1 mouse cellular context compared by ENCODE assay signal in the genomic region with DNA sequence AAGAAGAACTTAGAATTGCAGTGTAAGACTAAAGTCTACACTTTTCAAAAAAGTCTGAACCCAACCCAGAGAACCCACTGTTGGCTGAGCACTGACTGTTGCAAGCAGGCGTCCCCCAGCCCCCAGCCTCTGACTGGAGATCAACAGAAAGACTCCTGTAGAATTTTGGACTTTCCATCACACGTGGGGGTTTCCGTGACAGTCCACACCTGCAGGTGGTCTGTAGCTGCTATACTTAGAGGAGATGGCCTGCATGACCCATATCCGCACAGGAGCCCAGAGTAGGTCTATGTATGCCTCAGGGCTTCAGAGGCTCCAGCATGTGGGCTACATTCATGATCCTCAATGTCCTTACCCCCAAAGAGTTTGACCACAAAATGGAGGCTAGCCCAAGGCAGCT.
TF ChIP-seq lines count a peak whose summit lies in the region.

No protein-coding gene starts in this region.

TF ChIP-seq in CH12.LX, 34 proteins besides CTCF, POLR2A, EP300 and RAD21 (continued from another document):
- no peak for TF ChIP-seq E2F4 (IDR thresholded peaks at IDR 0.05; ENCODE audit: insufficient replicate concordance, low read depth, low read length)
- TF ChIP-seq POLR2AphosphoS2 (IDR thresholded peaks at IDR 0.05; ENCODE audit: low read depth, low read length): no peak
- TF ChIP-seq USF2 (conservative IDR thresholded peaks at IDR 0.05; ENCODE audit: low read depth, low read length): no peak
- TF ChIP-seq MAZ (IDR thresholded peaks at IDR 0.05; ENCODE audit: low read depth, low read length): no peak
- TF ChIP-seq SMC3 (IDR thresholded peaks at IDR 0.05; ENCODE audit: low read depth, low read length): no peak
- no peak for TF ChIP-seq MAFK (IDR thresholded peaks at IDR 0.05; ENCODE audit: insufficient replicate concordance, low read length)
- TF ChIP-seq SIN3A (IDR thresholded peaks at IDR 0.05; ENCODE audit: low read length): no peak
- TF ChIP-seq JUND (conservative IDR thresholded peaks at IDR 0.05; ENCODE audit: low read depth, low read length): no peak
- TF ChIP-seq MEF2A (IDR thresholded peaks at IDR 0.05; ENCODE audit: borderline replicate concordance, low read depth, low read length): peak; percentile 65; the same call in 1 of the 2 replicates
- TF ChIP-seq NRF1 (IDR thresholded peaks at IDR 0.05; ENCODE audit: low read depth, low read length): no peak
- TF ChIP-seq JUN (IDR thresholded peaks at IDR 0.05; ENCODE audit: insufficient read depth, low read depth, low read length): no peak
- TF ChIP-seq MXI1 (IDR thresholded peaks at IDR 0.05; ENCODE audit: low read depth, low read length): 0 out of 2 replicates have a peak, but pooled peaks have one; percentile 51
- TF ChIP-seq ZMIZ1 (IDR thresholded peaks at IDR 0.05; ENCODE audit: low read depth, low read length): no peak
